Mouse (Mus musculus): ENCODE measurements around the gene Magi2. TPM values are rescaled to one million over a fixed set of nuclear protein-coding genes. Genes with fewer than 3 reads are reported as not detected.

The Magi2 gene
- 0.84 TPM for polyA plus RNA-seq (2017; shearing (Covaris generic))

GRCm38 (mm10) chr5:19226866-19227243 is at the start of gene Magi2:
TSS of gene Magi2 (plus strand) at chr5:19227036.

Data from effector memory CD4-positive, alpha-beta T cell, adult 7 months (primary cell).